Mouse (Mus musculus) brain, adult 2 months (tissue): ENCODE measurements around the gene Gbp4.
"Not testable (repeated sequence)": the region's sequence is repeated elsewhere in the genome, so short reads cannot be mapped to it uniquely, and the experiment has no call there.

ENCODE experiments used
- DNase-seq: peaks from one replicate; pipeline ENCODE4 v3.0.0; 2011; ENCODE audit warnings: low read depth, low spot score

Gene Gbp4

DNA sequence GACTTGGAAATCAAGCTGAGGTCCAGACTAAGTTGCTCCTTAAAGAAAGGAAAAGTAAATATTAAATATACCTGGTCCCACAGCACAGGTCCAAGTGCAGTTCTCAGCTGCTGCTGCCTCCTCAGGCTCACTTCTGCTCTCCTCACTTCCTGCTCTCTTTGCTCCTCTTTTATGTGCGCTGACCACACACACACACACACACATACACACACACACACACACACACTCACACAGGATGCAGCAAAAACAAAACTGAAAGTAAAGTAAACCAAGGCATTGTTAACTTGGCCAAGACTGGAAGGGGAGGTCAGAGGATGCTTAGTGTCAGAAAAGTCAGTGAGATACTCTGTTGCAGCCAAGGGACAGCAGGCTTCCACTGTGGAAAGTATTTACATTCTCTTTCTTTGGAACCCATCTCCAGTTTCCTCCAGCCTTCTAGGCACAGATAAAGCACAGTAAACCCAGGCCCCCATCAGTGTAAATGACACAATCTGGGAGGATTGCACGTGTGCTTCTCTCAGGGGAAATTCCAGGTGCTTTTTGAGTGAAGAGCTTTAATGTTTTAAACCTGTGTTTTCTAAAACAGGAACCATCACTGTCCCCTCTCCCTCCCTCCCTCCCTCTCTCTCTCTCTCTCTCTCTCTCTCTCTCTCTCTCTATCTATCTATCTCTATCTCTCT lies at the start of gene Gbp4, which contains the start of the genes Gbp9 and Gbp8:
Gene Gbp4 (minus strand): TSS at position 178 of the 680 bp plus-strand sequence.
Gene Gbp9 (minus strand): TSS at position 131 of the 680 bp plus-strand sequence.
Gene Gbp8 (minus strand): TSS at position 132 of the 680 bp plus-strand sequence.
- peak; percentile 5 for DNase-seq

DNA sequence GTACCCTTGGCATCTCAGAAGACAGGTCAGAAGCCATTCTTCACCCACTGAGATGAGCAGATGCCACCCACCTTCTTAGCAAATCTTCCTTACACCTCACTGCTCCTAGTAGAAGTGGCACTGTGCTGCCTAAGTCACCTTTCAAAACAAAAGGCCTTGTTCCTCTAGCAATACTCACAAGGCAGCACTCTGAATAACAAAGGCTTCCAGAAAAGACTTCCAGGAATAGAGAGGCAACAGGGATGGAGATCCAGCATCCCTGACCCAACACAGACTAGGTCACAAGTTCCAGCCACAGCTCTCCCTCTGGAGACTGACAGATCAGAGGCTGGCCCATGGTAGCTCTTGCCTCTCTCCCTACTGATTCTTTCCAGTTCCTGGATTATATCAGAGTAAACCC lies 42.1 kb upstream of the Gbp4 start:
- no peak for DNase-seq

DNA sequence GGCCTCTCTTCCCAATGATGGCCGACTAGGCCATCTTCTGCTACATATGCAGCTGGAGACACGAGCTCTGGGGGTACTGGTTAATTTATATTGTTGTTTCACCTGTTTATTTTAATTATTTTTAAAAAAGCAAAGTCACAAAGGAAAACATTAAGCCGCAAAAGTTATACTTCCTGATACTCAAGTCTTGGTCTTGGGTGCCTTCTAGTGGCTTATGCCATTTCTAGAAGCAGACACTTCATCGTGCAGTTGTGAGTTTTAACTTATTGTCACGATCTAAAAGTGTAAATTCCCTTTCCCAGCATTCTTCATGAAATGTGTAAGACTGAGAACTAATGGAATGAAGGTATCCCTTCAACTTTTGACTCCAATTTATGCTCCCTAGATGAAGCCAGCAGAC lies 17.2 kb upstream of the Gbp4 start:
- DNase-seq: no peak

DNA sequence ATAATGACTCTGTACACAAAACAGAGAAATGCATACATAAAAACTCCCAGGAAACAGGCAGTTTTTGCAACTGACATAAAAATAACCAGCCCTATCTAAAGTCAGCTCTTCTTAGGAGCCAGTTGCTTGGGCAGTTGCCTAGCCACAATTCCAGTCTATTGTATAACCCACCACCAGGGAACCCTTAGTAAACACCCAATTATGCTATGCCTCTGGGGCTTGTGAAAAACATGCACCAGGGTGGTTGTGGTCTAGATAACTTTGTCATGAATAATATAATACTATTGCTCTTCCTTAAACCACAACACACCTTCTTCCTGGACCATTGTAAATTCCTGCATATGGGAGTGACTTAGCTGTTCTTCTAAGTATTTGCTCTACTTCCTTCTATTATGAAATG lies 14.7 kb upstream of the Gbp4 start:
- DNase-seq: no peak

DNA sequence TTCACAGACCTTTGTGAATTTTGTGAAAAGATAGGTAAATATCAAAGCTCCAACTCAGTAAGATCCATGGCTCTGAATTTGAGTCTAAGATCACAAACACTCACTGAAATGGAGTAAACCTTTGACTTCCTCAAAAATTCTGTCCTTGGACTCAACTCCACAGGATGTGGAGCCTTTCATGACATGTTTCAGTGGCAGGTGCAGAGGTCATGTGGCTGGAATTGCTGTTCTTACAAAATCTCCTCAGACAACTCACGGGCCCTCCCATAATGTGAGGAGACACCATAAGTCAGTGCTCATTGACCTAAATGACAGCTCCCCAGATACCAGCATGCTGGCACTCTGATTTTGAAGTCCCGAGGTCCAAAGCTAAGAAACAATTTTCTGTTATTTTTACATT lies 8.7 kb upstream of the Gbp4 start:
- DNase-seq: not testable (repeated sequence)

DNA sequence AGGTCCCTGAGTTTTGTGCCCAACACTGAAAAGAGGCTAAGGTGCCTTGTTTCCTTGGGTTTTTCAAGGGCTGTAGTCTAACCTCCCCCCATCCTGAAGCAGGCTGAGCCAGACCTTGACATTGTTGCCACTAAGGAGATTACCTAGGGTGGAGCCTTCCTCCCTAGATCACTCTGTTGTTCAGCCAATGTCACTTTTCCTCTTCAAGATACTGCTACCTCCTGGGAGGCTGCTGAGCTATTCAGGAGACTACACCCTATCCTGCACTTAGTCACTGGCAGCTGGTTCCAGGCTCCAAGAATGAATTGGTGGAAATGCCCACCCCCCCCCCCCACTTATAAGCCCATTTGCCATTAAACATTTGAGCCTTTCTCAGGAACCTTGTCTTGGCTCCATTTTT lies 7.1 kb upstream of the Gbp4 start:
- no peak for DNase-seq

DNA sequence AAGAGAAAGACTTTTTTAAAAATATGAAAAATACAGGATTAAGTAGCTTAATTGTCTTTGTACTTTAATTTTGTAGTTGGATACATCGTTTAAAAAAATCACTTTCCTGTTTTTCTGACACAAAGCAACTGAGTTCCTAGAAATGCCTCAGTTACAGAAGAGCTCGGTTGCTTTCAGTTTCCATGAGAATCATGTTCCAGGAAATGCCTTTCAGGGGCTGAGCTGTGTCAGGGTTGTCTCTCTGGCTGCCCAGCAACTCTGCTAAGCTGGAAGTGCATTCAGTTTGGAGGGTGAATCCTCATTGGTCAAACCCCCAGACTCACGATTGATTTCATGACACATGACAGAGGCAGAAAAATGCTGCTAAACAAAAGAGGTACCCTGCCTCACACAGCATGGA lies 6.3 kb upstream of the Gbp4 start:
- not testable (repeated sequence) for DNase-seq

DNA sequence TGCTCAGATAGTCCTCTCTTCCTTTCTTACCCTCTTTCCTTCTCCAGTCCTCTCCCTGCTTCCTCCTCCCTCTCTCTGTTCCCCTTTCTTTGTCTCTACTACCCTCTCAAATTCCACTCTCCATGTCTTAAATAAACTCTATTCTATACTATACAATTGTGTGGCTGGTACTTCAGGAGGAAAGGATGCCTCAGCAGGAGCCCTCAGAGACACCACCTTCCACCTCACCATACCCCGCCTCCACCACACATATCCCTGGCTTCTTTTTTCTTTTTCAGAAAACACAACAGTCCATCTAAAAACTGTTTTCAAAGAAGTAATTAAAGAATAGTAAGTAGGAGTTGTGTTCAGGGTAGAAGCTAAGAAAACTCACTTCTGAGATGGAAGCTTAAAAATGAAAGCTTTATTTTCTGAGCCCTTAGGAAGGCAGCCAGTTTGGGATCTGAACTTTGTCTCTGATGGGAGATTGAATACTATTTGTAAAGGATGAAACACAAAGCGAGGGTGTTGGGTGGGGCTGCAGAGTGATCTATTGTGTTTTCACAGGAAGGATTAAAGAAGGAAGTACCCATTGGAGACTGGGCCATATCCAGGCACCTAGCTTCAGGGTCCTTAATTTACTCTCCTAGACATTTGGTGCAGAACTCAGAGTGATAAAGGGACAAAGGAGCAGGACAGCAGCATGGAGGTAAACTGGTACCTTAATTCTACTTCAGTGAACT lies 864 bp upstream of the Gbp4 start:
- not testable (repeated sequence) for DNase-seq

DNA sequence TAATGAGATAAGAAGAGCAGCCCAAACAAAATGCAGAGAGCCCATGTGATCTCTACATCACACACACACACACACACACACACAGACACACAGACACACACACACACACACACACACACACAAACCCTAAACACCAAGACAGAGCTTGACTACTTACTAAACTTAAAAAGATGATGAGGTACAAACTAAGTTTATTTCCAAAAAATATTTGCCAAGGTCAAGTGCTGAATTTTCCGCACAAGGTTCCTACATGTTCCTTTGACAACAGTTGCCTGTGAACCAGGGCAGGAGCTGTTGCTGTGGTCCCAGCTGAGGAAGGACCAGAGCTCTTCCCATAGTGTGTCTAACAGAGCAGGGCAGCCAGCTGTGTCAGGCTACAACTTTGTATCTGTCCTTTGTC lies 480 bp downstream of the Gbp4 start:
- no peak for DNase-seq

DNA sequence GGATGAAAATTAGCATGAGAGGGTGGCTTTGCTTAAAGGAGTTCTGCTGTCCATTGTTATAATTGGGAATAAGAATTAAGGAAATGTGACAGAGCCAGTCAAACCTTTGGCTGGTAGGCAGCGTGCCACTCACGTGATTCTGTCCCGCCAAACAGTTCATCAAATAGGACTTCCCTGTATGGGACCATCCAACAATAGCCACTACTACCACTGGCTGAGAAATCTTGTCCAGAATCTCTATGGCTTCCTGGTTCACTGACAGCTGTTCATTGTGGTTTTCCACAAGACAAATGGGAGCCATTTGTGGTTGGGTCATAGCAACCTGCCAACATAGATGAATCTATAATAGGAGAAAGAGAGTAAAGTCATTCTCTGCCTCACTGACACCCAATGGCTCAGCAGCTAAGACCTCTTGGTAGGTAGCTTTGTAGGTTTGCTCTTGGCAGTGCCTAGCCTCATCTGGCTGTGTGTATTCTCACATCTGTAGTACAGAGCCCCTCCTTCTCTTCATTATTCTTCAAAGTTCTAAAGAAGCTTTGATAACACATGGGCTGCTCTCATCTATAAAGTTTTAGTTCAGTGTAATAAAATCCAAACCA lies 2.6 kb downstream of the Gbp4 start:
- DNase-seq: not testable (repeated sequence)

DNA sequence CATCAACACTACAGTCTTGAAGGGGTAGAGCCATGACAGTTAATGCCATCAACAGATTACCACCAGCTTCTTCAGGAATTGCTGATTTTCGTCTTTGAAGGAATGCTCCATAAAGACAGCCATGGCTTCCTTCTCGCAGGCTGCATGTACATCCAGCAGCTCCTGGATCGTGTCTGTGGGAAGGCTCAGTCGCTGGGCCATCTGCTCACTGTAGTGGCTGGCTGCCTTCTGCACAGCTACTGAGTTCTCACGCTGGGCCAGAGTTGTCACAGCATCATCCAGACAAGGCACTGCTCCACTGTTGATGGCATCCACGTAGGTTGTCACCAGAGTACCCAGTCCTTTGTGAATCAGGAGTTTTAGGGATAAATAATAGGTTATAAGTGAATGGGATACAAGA lies 17.7 kb downstream of the Gbp4 start:
- peak; percentile 17 for DNase-seq

DNA sequence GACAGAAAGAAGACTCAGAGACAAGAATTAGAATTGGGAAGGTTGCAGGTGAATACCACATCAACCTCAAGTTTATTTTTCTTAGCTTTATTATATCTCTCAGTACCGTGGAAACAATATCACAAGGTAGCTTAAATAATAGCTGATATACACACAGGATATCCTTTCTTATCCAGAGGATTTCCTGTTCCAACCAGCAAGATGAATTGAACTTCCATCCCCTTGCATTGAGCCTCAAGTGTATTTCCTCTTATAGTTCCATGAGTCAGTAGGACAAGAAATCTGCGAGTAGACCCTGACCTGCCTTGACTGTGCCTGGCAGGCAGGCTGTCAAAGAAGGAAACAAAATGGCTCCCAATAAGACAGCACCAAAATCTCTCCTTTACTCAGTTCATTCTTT lies 23.6 kb downstream of the Gbp4 start:
- no peak for DNase-seq

DNA sequence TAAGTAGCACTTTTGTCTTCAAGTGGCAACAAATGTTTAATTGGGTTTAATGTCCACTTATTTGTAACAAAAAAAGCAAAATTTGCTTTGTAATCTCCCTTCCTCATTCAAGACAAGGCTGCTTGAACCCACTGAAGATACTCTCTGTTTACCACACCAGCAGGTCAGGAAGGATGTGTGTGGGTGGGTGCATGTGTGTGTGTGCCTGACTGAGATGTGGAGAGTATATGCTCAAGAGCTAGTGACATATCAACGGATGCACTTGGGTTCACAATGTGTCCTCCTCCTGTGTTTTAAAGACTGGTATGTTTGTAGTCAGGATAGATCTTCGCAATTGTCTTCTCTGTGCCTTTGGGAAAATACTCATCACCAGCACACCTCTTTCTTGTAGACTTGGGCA lies 24.7 kb downstream of the Gbp4 start:
- no peak for DNase-seq

DNA sequence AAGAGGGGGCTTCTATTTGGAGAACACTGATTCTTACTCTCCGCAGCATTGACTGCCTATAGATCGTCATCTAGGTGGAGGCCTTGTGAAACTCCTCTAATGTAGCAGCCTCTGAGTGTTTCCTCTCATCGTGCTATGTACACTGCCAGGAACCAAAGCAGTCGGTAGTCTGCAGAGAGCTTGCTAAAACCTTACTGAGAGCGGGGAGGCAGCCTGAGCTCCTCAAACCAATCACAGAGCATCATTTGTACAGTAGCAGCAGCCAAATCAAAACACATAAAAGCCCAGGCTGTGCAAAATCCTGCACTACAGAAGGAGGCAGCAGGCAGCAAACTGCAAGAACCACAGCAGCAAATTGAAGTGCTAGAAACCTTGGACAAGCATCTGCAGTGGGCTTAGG lies 25.7 kb downstream of the Gbp4 start:
- no peak for DNase-seq

DNA sequence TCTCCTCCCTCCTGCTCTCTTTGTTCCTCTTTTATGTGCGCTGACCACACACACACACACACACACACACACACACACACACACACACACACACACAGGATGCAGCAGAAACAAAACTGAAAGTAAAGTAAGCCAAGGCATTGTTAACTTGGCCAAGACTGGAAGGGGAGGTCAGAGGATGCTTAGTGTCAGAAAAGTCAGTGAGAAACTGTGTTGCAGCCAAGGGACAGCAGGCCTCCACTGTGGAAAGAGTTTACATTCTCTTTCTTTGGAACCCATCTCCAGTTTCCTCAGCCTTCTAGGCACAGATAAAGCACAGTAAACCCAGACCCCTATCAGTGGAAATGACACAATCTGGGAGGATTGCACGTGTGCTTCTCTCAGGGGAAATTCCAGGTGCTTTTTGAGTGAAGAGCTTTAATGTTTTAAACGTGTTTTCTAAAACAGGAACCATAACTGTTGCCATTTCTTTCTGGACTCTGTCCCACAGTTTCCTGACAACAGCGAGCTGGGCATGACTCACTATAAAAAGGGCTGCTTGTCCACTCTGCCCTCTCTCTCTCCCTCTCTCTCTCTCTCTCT lies 29.0 kb downstream of the Gbp4 start:
- DNase-seq: peak; percentile 7

DNA sequence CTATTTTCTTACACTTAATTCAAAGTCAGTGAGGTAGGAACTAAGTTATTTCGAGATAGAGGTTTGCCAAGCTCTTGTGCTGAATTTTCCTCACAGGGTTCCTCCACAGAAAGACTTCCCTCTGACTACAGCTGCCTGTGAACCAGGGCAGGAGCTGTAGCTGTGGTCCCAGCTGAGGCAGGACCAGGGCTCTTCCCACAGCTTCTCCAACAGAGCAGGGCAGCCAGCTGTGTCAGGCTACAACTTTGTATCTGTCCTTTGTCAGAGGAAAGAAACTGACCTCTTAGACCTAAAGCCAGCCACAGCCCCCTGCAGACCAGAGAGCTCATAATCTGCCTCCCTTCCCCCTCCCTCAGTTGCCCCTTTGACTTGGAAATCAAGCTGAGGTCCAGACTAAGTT lies 29.6 kb downstream of the Gbp4 start:
- DNase-seq: not testable (repeated sequence)

DNA sequence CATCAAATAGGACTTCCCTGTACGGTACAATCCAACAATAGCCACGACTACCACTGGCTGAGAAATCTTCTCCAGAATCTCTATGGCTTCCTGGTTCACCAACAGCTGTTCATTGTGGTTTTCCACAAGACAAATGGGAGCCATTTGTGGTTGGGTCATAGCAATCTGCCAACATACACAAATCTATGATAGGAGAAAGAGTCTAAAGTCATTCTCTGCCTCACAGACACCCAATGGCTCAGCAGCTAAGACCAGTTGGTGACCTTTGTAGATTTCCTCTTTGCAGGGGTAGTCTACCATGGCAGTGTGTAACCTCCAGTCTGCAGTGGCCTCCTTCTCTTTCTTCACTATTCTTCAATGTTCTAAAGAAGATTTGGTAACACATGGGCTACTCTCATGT lies 33.7 kb downstream of the Gbp4 start:
- not testable (repeated sequence) for DNase-seq

DNA sequence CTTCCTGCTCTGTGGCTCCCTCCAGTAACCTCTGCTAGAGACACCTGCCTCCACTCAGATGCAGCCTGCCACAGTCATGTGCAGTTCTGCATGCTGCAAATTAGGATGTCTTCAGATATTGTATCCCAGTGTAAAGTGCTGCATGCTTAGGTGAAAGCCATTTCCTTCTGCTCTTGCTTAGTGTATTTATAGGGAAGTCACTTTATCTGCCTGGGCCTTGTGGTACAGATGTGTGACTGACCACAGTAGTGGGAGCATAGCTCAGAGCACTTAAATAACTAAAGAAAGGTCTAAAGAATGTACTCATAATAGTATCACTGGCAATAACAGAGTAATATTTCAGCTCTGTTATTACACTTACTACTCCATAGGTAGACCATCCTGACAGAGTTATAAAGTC lies 57.5 kb downstream of the Gbp4 start:
- no peak for DNase-seq

DNA sequence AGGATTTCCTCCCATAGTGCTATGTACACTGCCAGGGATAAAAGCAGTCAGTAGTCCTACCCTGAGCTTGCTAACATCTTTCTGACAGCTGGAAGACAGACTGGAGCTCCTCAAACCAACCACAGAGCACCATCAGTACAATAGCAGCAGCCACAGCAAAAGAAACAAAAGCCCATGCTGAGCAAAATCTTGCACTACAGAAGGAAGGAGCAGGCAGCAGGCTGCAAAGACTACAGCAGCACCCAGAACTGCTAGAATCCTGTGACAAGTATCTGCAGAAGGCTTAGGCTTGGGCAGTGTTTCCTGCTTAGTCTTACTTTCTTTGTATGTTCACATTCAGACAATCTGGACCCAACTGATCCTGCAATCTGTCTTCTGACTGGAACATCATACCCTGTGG lies 71.0 kb downstream of the Gbp4 start:
- DNase-seq: not testable (repeated sequence)
